20 mouse cellular contexts compared by ENCODE assay signal in genomic region chr9:116192253-116192652, GRCm38 (mm10). TPM values are rescaled to one million over a fixed set of nuclear protein-coding genes. Genes with fewer than 3 reads are reported as not detected.
A peak's percentile ranks its signal among the peaks of the same experiment; 100 is the strongest.
DNase-seq lines count a peak whose midpoint lies in the region; TF ChIP-seq lines count a peak whose summit lies in the region.
"Had no signal": no experiment of that assay in that cellular context is flagged by ENCODE, and none has a peak within 500 bp of the region (broad histone marks: within the 10 kb centered on the region; RNA-seq: fewer than 3 reads in every experiment).

No protein-coding gene starts in this region.

- no peaks in the 10 kb centered on the region for H3K36me3 ChIP-seq in thymus, adult 2 months (ENCODE audit: control insufficient read depth, insufficient read depth, low read length)
- H3K36me3 ChIP-seq: embryonic facial prominence, embryonic 13.5 days; embryonic facial prominence, embryonic 15.5 days; forebrain, embryonic 10.5 days; forebrain, embryonic 12.5 days had no signal

- H3K27ac ChIP-seq in thymus, adult 2 months (ENCODE audit: control insufficient read depth, insufficient read depth, low read length), result no peak overlapping the region
- H3K27ac ChIP-seq: embryonic facial prominence, embryonic 13.5 days; embryonic facial prominence, embryonic 15.5 days; forebrain, embryonic 10.5 days; forebrain, embryonic 12.5 days had no signal

- no peaks in the 10 kb centered on the region for H3K27me3 ChIP-seq in thymus, adult 2 months (ENCODE audit: control insufficient read depth, insufficient read depth, low read length)
- H3K27me3 ChIP-seq: embryonic facial prominence, embryonic 13.5 days; embryonic facial prominence, embryonic 15.5 days; forebrain, embryonic 12.5 days had no signal

- WGBS in thymus, adult 2 months, result 25% methylated on average over 7 of the region's 7 CpGs

- peaks cover 36% of the 10 kb centered on the region for H3K4me1 ChIP-seq in thymus, adult 2 months (replicated peaks; ENCODE audit: control insufficient read depth, insufficient read depth, low read length)
- H3K4me1 ChIP-seq: embryonic facial prominence, embryonic 15.5 days; forebrain, embryonic 10.5 days; forebrain, embryonic 12.5 days had no signal

- no peak overlapping the region for H3K4me3 ChIP-seq in thymus, adult 2 months (ENCODE audit: control insufficient read depth, insufficient read depth, low read length)
- H3K4me3 ChIP-seq: embryonic facial prominence, embryonic 13.5 days; embryonic facial prominence, embryonic 15.5 days; erythroblast, embryonic 14.5 days; forebrain, embryonic 10.5 days; forebrain, embryonic 12.5 days had no signal

- DNase-seq in thymus, postnatal 0 days (ENCODE audit: low spot score), result peak; percentile 52
- DNase-seq in thymus, adult 2 months, result no peak
- peak; percentile 39 for DNase-seq in thymus, postnatal 25 days
- no peak for DNase-seq in thymus, postnatal 4 days
- DNase-seq in kidney, adult 11 months, result no peak
- DNase-seq: adrenal gland, adult 2 months; adrenal gland, postnatal 10 days; adrenal gland, postnatal 25 days; cerebellum, adult 11 months; cerebellum, adult 18-20 months; cerebellum, adult 8-10 months; cerebellum, adult 9-11 months; cerebellum, postnatal 14 days; cerebellum, postnatal 36 days; embryo, embryonic 11 days had no signal

- TF ChIP-seq POLR2A in thymus, adult 2 months (IDR thresholded peaks at IDR 0.05; ENCODE audit: control insufficient read depth, extremely low read depth, insufficient read depth, low read length, poor library complexity), result no peak

- TF ChIP-seq CTCF in thymus, adult 2 months (IDR thresholded peaks at IDR 0.05; ENCODE audit: borderline replicate concordance, control insufficient read depth, extremely low read depth, insufficient read depth, low read length, poor library complexity), result no peak

RNA-seq across cellular contexts. Expression of gene Tgfbr2, which starts 17.1 kb away (rescaled TPM):
- polyA plus RNA-seq in thymus, postnatal 0 days (2015; fragmentation: Nextera tagmentation; extraction: Ambion mirVana), result 21.0 and 22.0 TPM in 2 replicates
- 57.2 and 60.1 TPM in 2 replicates for polyA plus RNA-seq in thymus, adult 2 months (2012; rRNA removed)

Comparison
In these comparisons a context has a peak if more than half of its experiments do, and no peak if none do; other contexts are left out.
1. DNase-seq: peak in thymus, postnatal 0 days (single experiment) and thymus, postnatal 25 days (single experiment); none in thymus, adult 2 months (single experiment), thymus, postnatal 4 days (single experiment) and kidney, adult 11 months (single experiment).